Mouse (Mus musculus) macrophage (primary cell): ENCODE results near the gene Maml2. TPM values are rescaled to one million over a fixed set of nuclear protein-coding genes. Genes with fewer than 3 reads are reported as not detected.

Source experiments
- H3K27ac ChIP-seq: fragments of 350-480 bp; formaldehyde crosslinking; 2 replicates; pipeline ENCODE4 v1.9.0; 2021
- H3K36me3 ChIP-seq: fragments of 350-480 bp; formaldehyde crosslinking; 2 replicates; pipeline ENCODE4 v1.9.0; 2021; ENCODE audit errors: inconsistent target
- H3K4me3 ChIP-seq: fragments of 350-480 bp; formaldehyde crosslinking; 2 replicates; pipeline ENCODE4 v1.9.0; 2021; ENCODE audit errors: inconsistent target
- H3K79me2 ChIP-seq: fragments of 350-480 bp; formaldehyde crosslinking; 2 replicates; pipeline ENCODE4 v1.9.0; 2021; ENCODE audit errors: inconsistent target
- WGBS: methylation state at CpG from one replicate; pipeline ENCODE4 v1.1.7; 2026; ENCODE audit warnings: inconsistent platforms; ENCODE audit not compliant: missing documents; 5-methylcytosine and 5-hydroxymethylcytosine counted together
- polyA plus RNA-seq: library from polyadenylated mRNA; stranded (reverse); fragments of 250-400 nt; gene quantifications from 3 replicates; pipeline ENCODE4 v1.2.4, GENCODE M21; 2018; ENCODE audit warnings: inconsistent platforms

Gene Maml2
- polyA plus RNA-seq, 1 experiment from 2014 or later, result 6.0 TPM

- 84% methylated on average over 3 of the region's 4 CpGs for WGBS
- no peak overlapping the region for H3K27ac ChIP-seq
- no peak overlapping the region for H3K4me3 ChIP-seq
- no peaks in the 10 kb centered on the region for H3K79me2 ChIP-seq
- H3K36me3 ChIP-seq, result no peaks in the 10 kb centered on the region
These were observed 261.1 kb downstream of the Maml2 start for GRCm38 (mm10) chr9:13558811-13559372.

- Histone ChIP-seq H3K36me3 (no peaks in the 10 kb centered on the region), H3K27ac (no peak overlapping the region), H3K4me3 (no peak overlapping the region), H3K79me2 (no peaks in the 10 kb centered on the region)
- WGBS, result 93% methylated on average over 9 of the region's 9 CpGs
These were observed 262.9 kb downstream of the Maml2 start for GRCm38 (mm10) chr9:13560651-13561050.

GRCm38 (mm10) chr9:13561335-13561734 lies 263.6 kb downstream of the Maml2 start:
- no peak overlapping the region for H3K4me3 ChIP-seq
- no peaks in the 10 kb centered on the region for H3K36me3 ChIP-seq
- H3K27ac ChIP-seq, result no peak overlapping the region
- 100% methylated on average over 1 of the region's 1 CpGs for WGBS
- H3K79me2 ChIP-seq, result no peaks in the 10 kb centered on the region

- no peaks in the 10 kb centered on the region for H3K36me3 ChIP-seq
- H3K79me2 ChIP-seq, result no peaks in the 10 kb centered on the region
- WGBS, result 71% methylated on average over 10 of the region's 10 CpGs
- H3K27ac ChIP-seq, result no peak overlapping the region
- no peak overlapping the region for H3K4me3 ChIP-seq
These were observed 266.0 kb downstream of the Maml2 start for GRCm38 (mm10) chr9:13563475-13564414.

- H3K79me2 ChIP-seq, result no peaks in the 10 kb centered on the region
- no peak overlapping the region for H3K27ac ChIP-seq
- WGBS, result 95% methylated on average over 11 of the region's 11 CpGs
- no peaks in the 10 kb centered on the region for H3K36me3 ChIP-seq
- no peak overlapping the region for H3K4me3 ChIP-seq
These were observed 267.7 kb downstream of the Maml2 start for GRCm38 (mm10) chr9:13565343-13566019.

GRCm38 (mm10) chr9:13566154-13566885 lies 268.6 kb downstream of the Maml2 start:
- Histone ChIP-seq H3K27ac (no peak overlapping the region), H3K79me2 (no peaks in the 10 kb centered on the region), H3K36me3 (no peaks in the 10 kb centered on the region), H3K4me3 (no peak overlapping the region)
- 91% methylated on average over 5 of the region's 5 CpGs for WGBS

GRCm38 (mm10) chr9:13569023-13569422 lies 271.3 kb downstream of the Maml2 start:
- H3K79me2 ChIP-seq, result no peaks in the 10 kb centered on the region
- 92% methylated on average over 4 of the region's 4 CpGs for WGBS
- H3K27ac ChIP-seq, result no peak overlapping the region
- H3K4me3 ChIP-seq, result no peak overlapping the region
- no peaks in the 10 kb centered on the region for H3K36me3 ChIP-seq

GRCm38 (mm10) chr9:13572847-13573246 lies 275.1 kb downstream of the Maml2 start:
- WGBS, result 91% methylated on average over 3 of the region's 3 CpGs
- H3K36me3 ChIP-seq, result no peaks in the 10 kb centered on the region
- no peak overlapping the region for H3K27ac ChIP-seq
- H3K79me2 ChIP-seq, result no peaks in the 10 kb centered on the region
- H3K4me3 ChIP-seq, result no peak overlapping the region

GRCm38 (mm10) chr9:13574059-13574458 lies 276.3 kb downstream of the Maml2 start:
- Histone ChIP-seq H3K79me2 (no peaks in the 10 kb centered on the region), H3K27ac (peak overlapping the region; percentile 24; the same call in 1 of the 2 replicates), H3K36me3 (no peaks in the 10 kb centered on the region), H3K4me3 (no peak overlapping the region)
- 17% methylated on average over 4 of the region's 5 CpGs for WGBS

GRCm38 (mm10) chr9:13574913-13575312 lies 277.2 kb downstream of the Maml2 start:
- Histone ChIP-seq H3K27ac (peak overlapping the region; percentile 24), H3K4me3 (no peak overlapping the region), H3K79me2 (no peaks in the 10 kb centered on the region), H3K36me3 (no peaks in the 10 kb centered on the region)
- 20% methylated on average over 2 of the region's 2 CpGs for WGBS

GRCm38 (mm10) chr9:13577150-13577549 lies 279.4 kb downstream of the Maml2 start:
- 100% methylated on average over 1 of the region's 1 CpGs for WGBS
- no peaks in the 10 kb centered on the region for H3K36me3 ChIP-seq

GRCm38 (mm10) chr9:13581184-13581583 lies 283.4 kb downstream of the Maml2 start:
- Histone ChIP-seq H3K79me2 (no peaks in the 10 kb centered on the region), H3K36me3 (no peaks in the 10 kb centered on the region), H3K27ac (no peak overlapping the region), H3K4me3 (no peak overlapping the region)
- WGBS, result 85% methylated on average over 5 of the region's 5 CpGs

More at GRCm38 (mm10) chr9:13577150-13577549, 279.4 kb downstream of the Maml2 start:
- H3K27ac ChIP-seq, result no peak overlapping the region
- H3K79me2 ChIP-seq, result no peaks in the 10 kb centered on the region
- H3K4me3 ChIP-seq, result no peak overlapping the region

GRCm38 (mm10) chr9:13583952-13584351 lies 286.2 kb downstream of the Maml2 start:
- Histone ChIP-seq H3K36me3 (no peaks in the 10 kb centered on the region), H3K4me3 (no peak overlapping the region), H3K79me2 (no peaks in the 10 kb centered on the region), H3K27ac (no peak overlapping the region)
- WGBS, result 87% methylated on average over 5 of the region's 5 CpGs

GRCm38 (mm10) chr9:13584435-13584834 lies 286.7 kb downstream of the Maml2 start:
- Histone ChIP-seq H3K27ac (no peak overlapping the region), H3K4me3 (no peak overlapping the region), H3K79me2 (no peaks in the 10 kb centered on the region), H3K36me3 (no peaks in the 10 kb centered on the region)
- WGBS, result 71% methylated on average over 3 of the region's 3 CpGs
